Mouse (Mus musculus): ENCODE measurements around the gene Mccc2. TPM values are rescaled to one million over a fixed set of nuclear protein-coding genes. Genes with fewer than 3 reads are reported as not detected.
"Not testable (repeated sequence)": the region's sequence is repeated elsewhere in the genome, so short reads cannot be mapped to it uniquely, and the experiment has no call there.

The Mccc2 gene
- 32.5 and 34.2 TPM in 2 replicates for polyA plus RNA-seq (2015; fragmentation: Nextera tagmentation; extraction: Ambion mirVana)

DNA sequence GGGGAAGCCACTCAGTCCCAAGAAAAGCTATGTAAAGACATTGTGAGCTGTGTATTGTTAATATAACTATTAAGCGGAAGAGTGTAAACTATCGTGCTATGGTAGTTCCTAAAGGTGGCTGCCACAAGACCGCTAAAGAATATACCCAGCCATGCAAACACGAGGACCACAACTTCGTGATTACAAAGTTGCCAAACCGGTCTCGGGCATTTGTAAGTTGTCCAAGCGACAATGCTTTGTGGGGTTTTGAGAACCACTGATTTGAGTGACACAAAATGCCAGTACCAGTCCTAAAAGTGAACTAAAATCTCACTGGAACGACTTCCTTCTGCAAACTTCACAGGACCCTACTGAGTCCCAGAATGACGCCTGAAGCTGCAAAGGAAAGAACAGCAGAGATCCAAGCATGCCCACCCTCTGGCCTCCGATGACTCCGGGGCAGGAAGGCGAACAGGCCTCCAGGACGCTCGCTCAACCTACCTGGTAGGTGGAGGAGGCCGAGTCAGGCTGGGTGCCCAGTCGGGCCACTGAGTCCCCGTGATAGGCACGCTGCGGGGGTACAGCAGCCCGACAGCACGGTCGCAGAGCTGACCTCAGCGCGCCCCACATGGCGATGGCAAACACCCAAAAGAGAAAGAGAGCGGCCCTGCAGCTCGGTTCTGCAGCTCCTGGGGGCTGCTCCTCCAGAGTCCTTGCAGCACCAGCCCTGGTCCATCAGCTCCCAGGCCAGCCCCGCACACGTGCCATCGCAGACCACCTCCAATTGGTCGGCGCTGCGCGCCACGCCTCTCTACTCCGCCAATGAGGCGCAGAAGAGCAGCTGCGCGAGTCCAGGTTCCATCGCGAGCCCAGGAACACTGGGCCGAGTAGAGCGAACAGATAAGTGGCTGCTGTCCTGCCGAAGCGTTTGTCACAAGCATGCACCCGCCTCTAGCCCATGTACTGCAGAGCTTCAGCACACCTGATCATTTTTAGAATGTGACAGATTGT lies at the start of gene Mccc2:
TSS of gene Mccc2 (minus strand) at position 734 of the 990 bp plus-strand sequence.
- peak within 1 kb of the TSS; percentile 89 for H3K9ac ChIP-seq
- peak within 1 kb of the TSS; percentile 81 for H3K27ac ChIP-seq
- H3K4me2 ChIP-seq = peak within 1 kb of the TSS; percentile 93
- H3K4me1 ChIP-seq (replicated peaks) = peaks cover 24% of the 10 kb centered on the region
- H3K36me3 ChIP-seq = peaks cover 5% of the 10 kb centered on the region
- H3K9me3 ChIP-seq = no peaks in the 10 kb centered on the region
- ATAC-seq (ENCODE audit: low FRiP score) = peak; percentile 100
- WGBS = 4% methylated on average over 46 of the region's 47 CpGs
- H3K4me3 ChIP-seq = peak within 1 kb of the TSS; percentile 74
- no peaks in the 10 kb centered on the region for H3K27me3 ChIP-seq

GRCm38 (mm10) chr13:100063936-100064335 lies 48.5 kb upstream of the Mccc2 start:
- Histone ChIP-seq H3K27me3 (no peaks in the 10 kb centered on the region), H3K4me3 (no peak overlapping the region), H3K9me3 (no peaks in the 10 kb centered on the region), H3K27ac (no peak overlapping the region), H3K36me3 (peaks cover 73% of the 10 kb centered on the region), H3K4me2 (no peak overlapping the region), H3K9ac (no peak overlapping the region), H3K4me1 (replicated peaks) (no peaks in the 10 kb centered on the region)
- 97% methylated on average over 3 of the region's 3 CpGs for WGBS
- no peak for ATAC-seq (ENCODE audit: low FRiP score)

DNA sequence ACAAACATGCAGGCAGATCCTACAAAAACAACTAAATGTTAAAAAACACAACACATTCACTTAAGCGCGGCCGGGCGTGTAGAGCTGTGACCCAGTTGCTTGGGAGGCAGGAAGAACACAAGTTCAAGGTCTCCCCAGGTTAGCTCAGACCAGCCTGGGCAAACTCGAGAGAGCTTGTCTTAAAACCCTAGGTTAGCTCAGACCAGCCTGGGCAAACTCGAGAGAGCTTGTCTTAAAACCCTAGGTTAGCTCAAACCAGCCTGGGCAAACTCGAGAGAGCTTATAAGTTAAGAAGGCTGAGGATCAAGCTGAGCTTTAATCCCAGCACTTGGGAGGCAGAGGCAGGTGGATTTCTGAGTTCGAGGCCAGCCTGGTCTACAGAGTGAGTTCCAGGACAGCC lies 42.3 kb upstream of the Mccc2 start:
- H3K27me3 ChIP-seq; H3K27ac ChIP-seq; H3K4me1 ChIP-seq (replicated peaks); H3K4me3 ChIP-seq; H3K9ac ChIP-seq; H3K9me3 ChIP-seq; ATAC-seq (ENCODE audit: low FRiP score); H3K4me2 ChIP-seq: not testable (repeated sequence)
- 96% methylated on average over 8 of the region's 8 CpGs for WGBS
- peaks cover 88% of the 10 kb centered on the region for H3K36me3 ChIP-seq

DNA sequence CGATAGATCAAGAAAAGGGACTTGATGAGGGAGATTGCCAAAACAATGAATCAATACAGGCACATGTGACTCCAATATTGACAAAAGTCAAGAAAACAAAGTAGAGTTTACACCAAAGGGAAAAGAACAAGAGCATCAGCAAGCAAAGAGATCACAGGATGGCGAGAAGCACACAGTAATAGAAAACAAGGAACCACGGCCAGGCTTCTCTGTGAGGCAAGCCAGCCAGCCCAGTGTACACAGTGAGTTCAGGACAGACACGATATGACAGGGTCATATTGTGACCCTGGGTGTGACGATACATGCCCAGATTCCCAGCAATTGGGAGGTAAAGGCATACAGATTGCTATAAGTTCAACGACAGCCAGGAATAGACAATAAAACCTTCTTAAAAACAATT lies 10.6 kb upstream of the Mccc2 start:
- 94% methylated on average over 6 of the region's 6 CpGs for WGBS
- H3K36me3 ChIP-seq = peaks cover 75% of the 10 kb centered on the region

GRCm38 (mm10) chr13:100016891-100017290 lies 1.5 kb upstream of the Mccc2 start:
- peaks cover 11% of the 10 kb centered on the region for H3K36me3 ChIP-seq
- WGBS = 91% methylated on average over 9 of the region's 9 CpGs
- no peak overlapping the region for H3K9ac ChIP-seq
- H3K4me1 ChIP-seq (replicated peaks) = peaks cover 24% of the 10 kb centered on the region
- H3K4me3 ChIP-seq = no peak overlapping the region
- no peak overlapping the region for H3K27ac ChIP-seq
- no peak for ATAC-seq (ENCODE audit: low FRiP score)
- no peaks in the 10 kb centered on the region for H3K27me3 ChIP-seq
- no peaks in the 10 kb centered on the region for H3K9me3 ChIP-seq
- no peak overlapping the region for H3K4me2 ChIP-seq

More for the DNA sequence above, 10.6 kb upstream of the Mccc2 start:
- no peak for ATAC-seq (ENCODE audit: low FRiP score)
- no peaks in the 10 kb centered on the region for H3K9me3 ChIP-seq
- H3K27me3 ChIP-seq = no peaks in the 10 kb centered on the region
- no peak overlapping the region for H3K9ac ChIP-seq
- H3K4me2 ChIP-seq = no peak overlapping the region
- H3K4me1 ChIP-seq (replicated peaks) = no peaks in the 10 kb centered on the region
- H3K27ac ChIP-seq = no peak overlapping the region
- no peak overlapping the region for H3K4me3 ChIP-seq

GRCm38 (mm10) chr13:100015937-100016336 lies 498 bp upstream of the Mccc2 start:
- Histone ChIP-seq H3K27me3 (no peaks in the 10 kb centered on the region), H3K9ac (peak overlapping the region; percentile 89), H3K36me3 (peaks cover 9% of the 10 kb centered on the region), H3K4me3 (peak overlapping the region; percentile 74), H3K9me3 (no peaks in the 10 kb centered on the region), H3K4me1 (replicated peaks) (peaks cover 24% of the 10 kb centered on the region), H3K4me2 (peak overlapping the region; percentile 93), H3K27ac (peak overlapping the region; percentile 77)
- ATAC-seq (ENCODE audit: low FRiP score) = peak; percentile 40
- WGBS = 11% methylated on average over 8 of the region's 8 CpGs

GRCm38 (mm10) chr13:100005911-100006496 lies 9.4 kb downstream of the Mccc2 start:
- no peak for ATAC-seq (ENCODE audit: low FRiP score)
- no peak overlapping the region for H3K27ac ChIP-seq

DNA sequence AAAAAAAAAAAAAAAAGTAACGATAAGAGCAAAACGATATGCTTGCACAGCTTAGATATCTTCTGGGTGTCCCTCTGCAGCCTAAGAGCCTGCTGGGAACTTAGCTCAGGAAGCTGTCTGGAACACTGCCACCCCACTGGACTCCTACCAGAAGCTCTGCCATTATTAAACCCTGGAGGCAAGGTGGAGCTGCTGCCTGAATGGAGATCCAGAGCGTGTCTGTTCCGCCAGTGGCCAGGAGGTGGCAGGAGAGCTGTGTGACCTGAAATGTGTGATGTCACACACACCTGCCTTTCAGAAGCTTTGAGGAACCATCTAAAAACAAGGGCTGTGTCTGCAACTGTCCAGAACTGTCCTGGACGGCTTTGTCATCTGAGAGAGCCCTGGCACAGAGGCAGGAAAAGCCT lies 13.6 kb downstream of the Mccc2 start:
- no peaks in the 10 kb centered on the region for H3K36me3 ChIP-seq
- no peaks in the 10 kb centered on the region for H3K27me3 ChIP-seq
- 39% methylated on average over 5 of the region's 5 CpGs for WGBS
- H3K4me1 ChIP-seq (replicated peaks) = no peaks in the 10 kb centered on the region
- ATAC-seq (ENCODE audit: low FRiP score) = peak; percentile 66
- H3K9me3 ChIP-seq = no peaks in the 10 kb centered on the region
- H3K9ac ChIP-seq = no peak overlapping the region
- no peak overlapping the region for H3K4me3 ChIP-seq
- no peak overlapping the region for H3K27ac ChIP-seq
- no peak overlapping the region for H3K4me2 ChIP-seq

More at GRCm38 (mm10) chr13:100005911-100006496, 9.4 kb downstream of the Mccc2 start:
- H3K27me3 ChIP-seq = no peaks in the 10 kb centered on the region
- no peaks in the 10 kb centered on the region for H3K9me3 ChIP-seq
- H3K4me2 ChIP-seq = no peak overlapping the region
- 94% methylated on average over 12 of the region's 12 CpGs for WGBS
- H3K4me1 ChIP-seq (replicated peaks) = no peaks in the 10 kb centered on the region
- H3K9ac ChIP-seq = no peak overlapping the region
- H3K36me3 ChIP-seq = no peaks in the 10 kb centered on the region
- no peak overlapping the region for H3K4me3 ChIP-seq

DNA sequence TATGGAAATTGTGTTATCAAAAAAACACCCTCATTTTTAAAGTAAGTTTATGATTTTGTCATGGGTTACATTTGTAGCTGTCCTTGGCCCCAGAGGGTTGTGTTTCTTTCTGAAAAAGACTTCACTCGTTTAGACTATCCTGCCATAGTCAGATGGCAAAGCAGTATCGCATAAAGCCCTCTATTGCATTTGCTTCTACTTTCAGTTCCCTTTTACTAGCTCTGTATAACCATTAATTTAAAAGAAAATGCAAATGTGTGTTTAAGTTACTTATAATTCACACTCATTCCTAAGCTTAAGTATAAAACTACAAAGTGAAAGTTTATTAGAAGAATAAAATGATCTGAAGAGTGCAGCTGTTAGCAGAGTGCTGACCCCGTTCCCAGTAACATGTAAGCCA lies 16.4 kb downstream of the Mccc2 start:
- no peak for ATAC-seq (ENCODE audit: low FRiP score)
- Histone ChIP-seq H3K4me3 (no peak overlapping the region), H3K27me3 (no peaks in the 10 kb centered on the region), H3K36me3 (no peaks in the 10 kb centered on the region), H3K9ac (no peak overlapping the region), H3K4me2 (no peak overlapping the region), H3K9me3 (no peaks in the 10 kb centered on the region), H3K4me1 (replicated peaks) (no peaks in the 10 kb centered on the region), H3K27ac (no peak overlapping the region)
- WGBS = 93% methylated on average over 3 of the region's 3 CpGs

DNA sequence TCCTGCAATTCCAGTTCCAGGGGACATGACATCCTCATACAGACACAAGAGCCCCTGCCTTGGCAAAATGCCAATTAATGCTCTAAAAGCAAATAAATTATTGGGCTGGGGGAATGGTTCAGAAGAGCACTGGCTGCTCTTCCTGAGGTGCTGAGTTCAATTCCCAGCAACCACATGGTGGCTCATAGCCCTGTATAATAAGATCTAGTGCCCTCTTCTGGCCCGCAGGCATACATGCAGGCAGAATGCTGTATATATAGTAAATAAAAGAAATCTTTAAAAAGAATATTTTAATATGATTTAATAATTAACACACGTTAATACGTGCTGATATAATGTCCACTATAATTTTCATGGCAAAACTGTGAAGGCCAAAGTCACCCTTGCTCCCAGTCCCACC lies 17.3 kb downstream of the Mccc2 start:
- no peak overlapping the region for H3K27ac ChIP-seq
- ATAC-seq (ENCODE audit: low FRiP score) = no peak
- H3K9ac ChIP-seq = no peak overlapping the region
- peaks cover 4% of the 10 kb centered on the region; the same call in 1 of the 2 replicates for H3K36me3 ChIP-seq
- no peak overlapping the region for H3K4me3 ChIP-seq
- no peaks in the 10 kb centered on the region for H3K4me1 ChIP-seq (replicated peaks)
- WGBS = 86% methylated on average over 3 of the region's 3 CpGs
- no peak overlapping the region for H3K4me2 ChIP-seq
- no peaks in the 10 kb centered on the region for H3K9me3 ChIP-seq
- no peaks in the 10 kb centered on the region for H3K27me3 ChIP-seq

DNA sequence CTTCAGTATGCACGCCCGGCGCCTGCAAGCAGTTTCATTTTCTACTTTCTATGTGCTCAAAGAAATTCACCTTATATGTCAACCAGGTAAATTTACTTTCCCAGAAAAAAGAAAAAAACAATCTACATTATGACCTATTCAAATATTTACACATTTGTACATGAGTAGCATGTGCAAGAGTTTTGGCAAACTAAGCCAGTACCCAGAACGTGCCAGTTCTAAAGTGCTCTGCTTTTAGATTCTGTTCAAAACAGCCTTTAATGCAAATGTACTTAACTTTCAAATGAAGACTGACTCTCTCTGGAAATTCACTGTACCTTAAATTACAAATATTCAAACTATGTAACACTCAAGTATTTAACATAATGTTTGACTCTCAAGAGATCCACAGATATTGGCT lies 25.8 kb downstream of the Mccc2 start:
- WGBS = 95% methylated on average over 4 of the region's 4 CpGs
- Histone ChIP-seq H3K4me1 (replicated peaks) (no peaks in the 10 kb centered on the region), H3K4me2 (no peak overlapping the region), H3K27me3 (no peaks in the 10 kb centered on the region), H3K4me3 (no peak overlapping the region), H3K9me3 (no peaks in the 10 kb centered on the region), H3K36me3 (peaks cover 32% of the 10 kb centered on the region), H3K27ac (no peak overlapping the region), H3K9ac (no peak overlapping the region)
- no peak for ATAC-seq (ENCODE audit: low FRiP score)

GRCm38 (mm10) chr13:99983320-99983719 lies 32.1 kb downstream of the Mccc2 start:
- WGBS = 88% methylated on average over 1 of the region's 1 CpGs
- H3K27ac ChIP-seq = no peak overlapping the region
- no peak overlapping the region for H3K4me3 ChIP-seq
- ATAC-seq (ENCODE audit: low FRiP score) = no peak
- H3K4me2 ChIP-seq = no peak overlapping the region
- peaks cover 11% of the 10 kb centered on the region for H3K36me3 ChIP-seq
- H3K4me1 ChIP-seq (replicated peaks) = no peaks in the 10 kb centered on the region
- H3K9ac ChIP-seq = no peak overlapping the region
- H3K27me3 ChIP-seq = no peaks in the 10 kb centered on the region
- H3K9me3 ChIP-seq = no peaks in the 10 kb centered on the region
